Mouse (Mus musculus) heart, embryonic 10.5 days (tissue): ENCODE measurements around the gene Dynlt1a. TPM values are rescaled to one million over a fixed set of nuclear protein-coding genes. Genes with fewer than 3 reads are reported as not detected.
"Not testable (repeated sequence)": the region's sequence is repeated elsewhere in the genome, so short reads cannot be mapped to it uniquely, and the experiment has no call there.

ENCODE experiments used
- DNase-seq: peaks from one replicate; pipeline ENCODE4 v3.0.0-alpha.2; 2017; ENCODE audit warnings: low spot score
- H3K27ac ChIP-seq: fragments of 300-500 bp; sonication (generic); 2 replicates; pipeline ENCODE4 v1.5.1; 2016; ENCODE audit warnings: mild to moderate bottlenecking
- H3K27me3 ChIP-seq: fragments of 300-500 bp; sonication (generic); 2 replicates; pipeline ENCODE4 v1.6.1; 2016; ENCODE audit warnings: mild to moderate bottlenecking; ENCODE audit not compliant: poor library complexity, insufficient read depth, severe bottlenecking
- H3K36me3 ChIP-seq: fragments of 300-500 bp; sonication (generic); 2 replicates; pipeline ENCODE4 v1.6.1; 2016; ENCODE audit warnings: mild to moderate bottlenecking, moderate library complexity
- H3K4me1 ChIP-seq: fragments of 300-500 bp; sonication (generic); 2 replicates; pipeline ENCODE4 v1.6.1; 2016; ENCODE audit warnings: mild to moderate bottlenecking
- H3K4me3 ChIP-seq: fragments of 300-500 bp; sonication (generic); 2 replicates; pipeline ENCODE4 v1.5.1; 2016; ENCODE audit warnings: mild to moderate bottlenecking, moderate library complexity
- H3K9me3 ChIP-seq: fragments of 300-500 bp; sonication (generic); 2 replicates; pipeline ENCODE4 v1.6.1; 2016; ENCODE audit warnings: mild to moderate bottlenecking, moderate library complexity
- WGBS: fragments of 180-500 bp; shearing (Covaris S2); methylation state at CpG from one replicate; pipeline ENCODE4 v1.1.7; 2016; 5-methylcytosine and 5-hydroxymethylcytosine counted together
- polyA plus RNA-seq: library from polyadenylated mRNA; unstranded; fragments of >200 nt; fragmentation: Nextera tagmentation; extraction: Ambion mirVana; gene quantifications from 2 replicates; pipeline ENCODE4 v1.2.1, GENCODE M21; 2016

Dynlt1a gene
- polyA plus RNA-seq, 1 experiment from 2014 or later = 17.6 TPM

DNA sequence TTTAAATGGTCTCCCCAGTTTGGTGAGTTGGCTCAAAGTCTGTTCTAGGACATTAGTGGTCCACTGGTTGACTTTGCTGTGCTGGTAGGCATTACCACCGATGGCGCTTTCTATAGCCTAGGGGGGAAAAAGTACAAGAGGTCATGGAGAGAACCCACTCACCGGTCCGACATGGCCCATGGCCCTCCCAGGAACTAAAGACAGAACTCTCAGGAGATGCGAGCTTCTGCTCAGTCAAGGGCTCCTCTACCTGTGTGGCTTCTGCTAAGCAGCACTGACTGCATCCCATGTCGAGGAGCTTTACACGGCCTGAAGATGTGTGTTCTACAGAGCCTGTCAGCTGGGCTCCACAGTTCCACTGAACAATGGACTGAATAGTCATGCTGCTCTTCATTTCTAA, 5.6 kb downstream of the Dynlt1a start:
- not testable (repeated sequence) for H3K4me1 ChIP-seq, H3K9me3 ChIP-seq, H3K36me3 ChIP-seq, H3K4me3 ChIP-seq, H3K27me3 ChIP-seq, DNase-seq, H3K27ac ChIP-seq
- WGBS = 93% methylated on average over 7 of the region's 7 CpGs

DNA sequence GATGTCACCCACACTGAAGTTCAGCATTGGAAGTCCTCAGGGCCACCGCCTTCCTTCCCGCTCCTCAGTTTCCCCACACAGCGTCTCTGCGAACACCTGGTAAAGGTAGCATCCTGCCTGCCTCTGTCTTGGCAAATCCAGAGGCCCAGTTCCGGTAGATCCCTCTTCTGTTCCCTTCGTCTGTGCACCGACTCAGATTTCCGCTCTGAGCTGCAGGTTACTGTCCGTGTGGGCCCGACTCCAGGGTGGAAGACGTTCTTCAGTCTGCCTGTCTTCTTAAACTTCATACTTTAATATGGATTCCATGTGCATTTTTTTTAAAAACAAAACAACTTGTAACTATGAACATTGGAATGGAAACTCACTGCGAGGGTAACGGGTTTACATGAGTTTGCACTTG, 10.8 kb downstream of the Dynlt1a start:
- H3K4me1 ChIP-seq, H3K36me3 ChIP-seq, H3K9me3 ChIP-seq, H3K4me3 ChIP-seq, DNase-seq, H3K27ac ChIP-seq, H3K27me3 ChIP-seq: not testable (repeated sequence)
- 89% methylated on average over 11 of the region's 13 CpGs for WGBS

DNA sequence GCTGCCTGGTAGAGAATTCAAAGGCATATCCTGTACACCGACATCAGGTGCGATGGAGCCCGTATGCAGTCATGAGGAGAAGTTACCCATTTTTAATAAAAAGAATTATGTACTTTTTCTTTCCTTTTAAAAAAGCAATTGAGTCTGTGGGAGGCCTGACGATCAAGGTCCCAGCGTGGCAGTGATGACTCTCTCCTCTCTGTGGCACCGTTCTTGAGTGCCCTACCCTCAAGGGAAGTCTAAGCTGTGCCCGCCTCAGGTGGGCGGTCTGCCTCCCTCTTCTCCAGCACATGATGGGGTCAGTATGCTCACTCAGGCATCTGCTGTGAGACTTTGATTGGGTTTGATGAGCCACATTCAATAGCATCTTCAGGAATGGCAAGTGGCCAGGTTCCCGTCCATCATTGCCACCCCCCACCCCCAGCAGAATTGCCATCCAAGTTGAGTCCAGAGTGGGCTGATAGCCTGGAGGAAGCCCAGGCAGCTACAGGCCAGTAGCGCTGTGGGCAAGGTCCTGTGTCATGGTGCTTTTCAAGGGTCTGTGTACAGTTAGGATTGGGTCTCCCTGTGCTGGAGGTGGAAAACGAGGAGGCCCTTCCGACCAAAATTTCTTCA, 11.5 kb downstream of the Dynlt1a start:
- DNase-seq, H3K27ac ChIP-seq, H3K9me3 ChIP-seq, H3K27me3 ChIP-seq, H3K4me3 ChIP-seq, H3K4me1 ChIP-seq, H3K36me3 ChIP-seq: not testable (repeated sequence)
- WGBS = 93% methylated on average over 12 of the region's 12 CpGs

DNA sequence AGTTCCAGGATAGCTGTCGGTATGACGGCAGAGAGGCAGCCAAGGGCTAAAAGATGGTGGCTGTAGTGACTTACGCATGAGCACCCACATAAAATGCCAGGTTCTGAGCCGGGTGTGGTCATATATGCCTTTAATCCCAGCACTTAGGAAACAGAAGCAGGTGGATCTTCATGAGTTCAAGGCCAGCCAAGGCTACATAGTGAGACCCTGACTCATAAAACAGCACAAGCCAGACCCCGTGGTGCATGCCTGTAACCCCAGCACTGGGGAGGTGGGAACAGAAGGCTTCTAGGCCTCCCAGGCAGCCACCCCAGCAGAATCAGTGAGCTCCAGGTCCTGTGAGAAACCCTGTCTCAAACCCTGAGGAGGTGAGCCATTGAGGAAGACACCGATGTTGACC, 12.4 kb downstream of the Dynlt1a start:
- H3K27me3 ChIP-seq, DNase-seq, H3K27ac ChIP-seq, H3K4me1 ChIP-seq, H3K4me3 ChIP-seq, H3K36me3 ChIP-seq, H3K9me3 ChIP-seq: not testable (repeated sequence)
- WGBS = 87% methylated on average over 5 of the region's 6 CpGs

DNA sequence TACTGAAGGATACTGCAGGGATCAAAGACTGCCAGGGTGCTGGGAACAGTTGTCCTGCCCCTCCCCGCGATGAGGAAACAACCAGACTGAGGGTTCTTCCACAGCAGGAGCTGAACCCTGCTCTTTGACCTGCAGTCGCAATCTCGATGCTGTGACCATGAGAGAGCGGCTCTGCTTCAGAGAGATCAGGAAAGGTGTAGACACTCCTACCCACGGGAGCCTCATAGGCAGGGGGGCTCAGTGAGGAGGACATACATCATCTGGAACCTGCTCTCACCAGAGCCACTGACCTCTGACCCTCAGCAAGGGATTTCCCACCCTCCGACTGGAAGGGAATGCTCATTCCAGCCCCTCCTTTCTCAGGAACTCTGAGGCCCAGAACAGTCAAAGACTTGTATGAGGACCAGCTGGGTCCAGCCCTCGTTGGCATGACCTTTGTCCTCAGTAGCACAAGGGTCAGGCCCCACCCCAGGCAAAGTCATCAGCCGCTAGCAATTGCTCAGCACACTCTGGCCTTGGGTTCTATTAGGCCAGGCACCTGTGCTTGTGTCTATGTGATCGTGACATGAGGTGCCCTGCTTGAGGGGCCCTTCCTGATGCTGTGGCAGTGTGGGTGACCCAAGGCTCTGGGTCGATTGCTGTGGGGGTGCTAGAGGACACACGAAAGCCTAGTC, 17.0 kb downstream of the Dynlt1a start:
- H3K36me3 ChIP-seq = not testable (repeated sequence)

DNA sequence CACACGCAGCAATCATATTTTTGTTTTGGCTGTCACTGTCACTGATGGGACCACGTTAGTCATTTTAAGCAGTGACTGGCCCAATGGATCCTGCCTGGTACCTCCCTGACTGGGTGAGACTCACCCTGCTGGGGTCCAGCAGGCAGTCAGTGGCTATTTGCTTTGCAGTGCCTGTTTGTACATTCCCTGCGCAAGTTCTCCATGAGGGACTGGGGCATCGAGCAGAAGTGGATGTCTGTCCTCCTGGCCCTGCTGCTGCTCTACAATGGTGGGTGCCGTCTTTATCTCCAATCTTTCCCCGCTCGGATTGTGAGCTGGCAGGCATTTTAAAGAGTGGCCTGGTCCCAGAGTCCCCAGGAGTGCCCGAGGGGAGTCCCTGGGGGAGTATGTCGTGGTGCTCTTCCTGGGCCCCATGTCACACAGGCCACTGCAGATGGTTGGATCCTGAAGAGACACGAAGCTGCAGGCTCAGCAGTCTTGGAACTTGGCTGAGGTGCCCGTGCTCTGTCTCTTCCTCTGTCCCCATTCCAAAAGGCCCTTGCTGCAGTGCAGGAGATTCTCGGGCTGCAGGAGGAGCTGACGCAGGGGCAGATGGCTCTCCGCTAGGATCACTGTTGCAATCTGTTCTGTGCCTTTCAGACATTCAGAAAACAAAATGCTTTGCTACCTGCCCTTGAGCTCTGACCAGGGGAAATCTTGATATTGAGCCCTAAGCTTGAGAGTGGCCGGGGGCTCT, 20.1 kb downstream of the Dynlt1a start:
- H3K27me3 ChIP-seq, H3K9me3 ChIP-seq, DNase-seq, H3K27ac ChIP-seq, H3K4me1 ChIP-seq, H3K4me3 ChIP-seq, H3K36me3 ChIP-seq: not testable (repeated sequence)
- WGBS = 87% methylated on average over 9 of the region's 15 CpGs

More for the DNA sequence above, 17.0 kb downstream of the Dynlt1a start:
- H3K27me3 ChIP-seq, H3K4me1 ChIP-seq, H3K9me3 ChIP-seq, H3K27ac ChIP-seq, H3K4me3 ChIP-seq, DNase-seq: not testable (repeated sequence)
- 79% methylated on average over 5 of the region's 12 CpGs for WGBS

DNA sequence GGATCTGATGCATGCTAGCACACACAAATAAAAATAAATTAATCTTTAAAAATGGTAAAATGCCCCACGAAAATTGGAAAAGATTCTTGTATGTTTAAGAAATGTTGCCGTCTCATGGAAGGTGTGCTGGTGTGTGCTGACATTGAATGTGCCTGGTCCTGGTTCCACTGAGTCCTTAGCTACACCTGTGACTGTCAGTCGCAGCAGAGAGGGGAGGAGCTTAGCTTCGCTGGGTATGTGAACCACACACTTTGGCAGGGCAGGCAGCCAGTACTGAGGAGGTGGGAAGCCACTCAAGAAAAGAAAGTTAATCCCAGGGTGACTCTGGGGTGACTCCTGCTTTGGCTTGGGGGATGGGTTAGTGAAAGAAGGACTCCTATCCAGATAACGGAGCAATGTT, 23.4 kb downstream of the Dynlt1a start:
- H3K9me3 ChIP-seq, H3K4me3 ChIP-seq, DNase-seq, H3K36me3 ChIP-seq, H3K27me3 ChIP-seq, H3K27ac ChIP-seq, H3K4me1 ChIP-seq: not testable (repeated sequence)
- no CpG with 5 or more reads among the region's 5 CpGs for WGBS

DNA sequence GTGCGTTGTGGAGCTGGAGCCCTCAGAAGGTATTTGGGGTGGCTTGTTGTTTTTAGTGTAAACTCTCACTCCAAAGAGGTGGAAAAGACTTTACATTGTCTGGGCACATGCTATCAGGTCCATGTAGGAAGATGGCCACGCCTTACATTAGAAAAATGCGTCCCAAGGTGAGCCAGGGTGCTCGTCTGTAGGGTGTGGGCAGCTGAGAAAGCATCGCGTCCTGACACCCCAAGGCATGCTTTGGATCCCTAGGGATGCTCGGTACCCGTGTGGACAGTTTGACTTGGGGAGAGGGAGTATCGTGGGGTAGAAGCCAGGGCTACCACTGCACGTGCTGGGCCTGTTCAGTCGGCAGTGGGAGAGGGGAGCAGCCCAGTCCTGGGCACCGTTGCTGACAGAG, 28.3 kb downstream of the Dynlt1a start:
- H3K9me3 ChIP-seq, H3K27ac ChIP-seq, H3K4me3 ChIP-seq, H3K4me1 ChIP-seq, DNase-seq, H3K27me3 ChIP-seq, H3K36me3 ChIP-seq: not testable (repeated sequence)
- WGBS = 84% methylated on average over 12 of the region's 12 CpGs

DNA sequence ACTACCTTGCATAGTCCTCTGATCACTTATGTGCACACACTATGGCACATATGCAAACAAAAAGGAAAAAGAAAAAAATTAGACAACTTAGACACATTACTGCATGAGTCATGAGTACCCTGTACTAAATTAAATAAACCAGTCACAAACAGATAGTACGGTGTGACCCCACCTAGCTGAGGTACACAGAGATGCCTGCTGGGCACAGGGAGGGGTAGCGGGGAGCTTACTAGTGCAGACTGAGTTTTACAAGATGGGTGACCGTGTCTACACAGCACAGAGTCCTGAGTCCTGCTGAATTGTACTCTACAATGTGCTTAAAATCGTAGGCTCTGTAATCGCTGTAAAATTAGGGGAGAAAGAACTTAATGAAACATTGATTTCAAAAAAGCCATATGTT, 31.1 kb downstream of the Dynlt1a start:
- not testable (repeated sequence) for H3K4me1 ChIP-seq, H3K27ac ChIP-seq, DNase-seq, H3K9me3 ChIP-seq, H3K4me3 ChIP-seq, H3K36me3 ChIP-seq, H3K27me3 ChIP-seq
- 94% methylated on average over 5 of the region's 5 CpGs for WGBS

DNA sequence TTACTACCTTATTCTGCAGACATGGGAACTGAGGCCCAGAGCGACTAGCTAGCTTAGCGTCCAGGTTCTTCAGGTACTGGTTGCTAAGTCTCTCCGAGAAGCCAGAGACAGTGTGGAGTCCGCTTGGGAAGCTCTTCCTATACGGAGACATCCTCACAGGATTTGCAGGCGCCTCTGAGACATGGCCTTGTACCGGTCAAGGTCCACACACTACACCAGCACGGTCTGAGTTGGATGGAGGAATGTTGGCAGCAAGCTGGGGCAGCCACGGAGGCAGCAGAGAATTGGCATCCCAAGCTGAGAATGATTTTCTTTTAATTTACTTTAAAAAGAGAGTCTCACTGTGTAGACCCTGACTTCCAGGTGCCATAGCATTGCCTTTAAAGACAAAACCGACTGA, 34.2 kb downstream of the Dynlt1a start:
- DNase-seq, H3K27ac ChIP-seq, H3K36me3 ChIP-seq, H3K4me3 ChIP-seq, H3K27me3 ChIP-seq, H3K4me1 ChIP-seq, H3K9me3 ChIP-seq: not testable (repeated sequence)
- 95% methylated on average over 8 of the region's 10 CpGs for WGBS

DNA sequence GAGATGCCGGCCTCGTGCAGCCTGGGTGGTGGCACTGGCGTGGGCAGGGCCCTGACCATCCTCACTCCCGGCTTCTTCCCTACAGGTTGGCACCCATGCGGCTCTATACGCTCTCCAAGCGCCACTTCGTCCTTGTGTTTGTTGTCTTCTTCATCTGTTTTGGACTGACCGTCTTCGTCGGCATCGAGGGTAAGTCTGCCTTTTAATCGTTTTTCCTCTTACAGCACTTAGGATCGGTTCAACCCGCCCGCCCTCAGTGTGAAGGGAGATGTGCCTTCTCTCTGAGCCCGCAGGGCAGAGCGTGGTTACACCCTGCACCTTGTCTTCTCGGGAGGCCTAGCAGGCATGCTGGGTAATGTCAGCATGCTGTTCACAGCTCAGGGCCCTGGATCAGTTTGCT, 36.8 kb downstream of the Dynlt1a start:
- DNase-seq = peak; percentile 51
- not testable (repeated sequence) for H3K4me3 ChIP-seq, H3K36me3 ChIP-seq, H3K9me3 ChIP-seq, H3K27ac ChIP-seq, H3K27me3 ChIP-seq, H3K4me1 ChIP-seq
- WGBS = 90% methylated on average over 16 of the region's 19 CpGs

DNA sequence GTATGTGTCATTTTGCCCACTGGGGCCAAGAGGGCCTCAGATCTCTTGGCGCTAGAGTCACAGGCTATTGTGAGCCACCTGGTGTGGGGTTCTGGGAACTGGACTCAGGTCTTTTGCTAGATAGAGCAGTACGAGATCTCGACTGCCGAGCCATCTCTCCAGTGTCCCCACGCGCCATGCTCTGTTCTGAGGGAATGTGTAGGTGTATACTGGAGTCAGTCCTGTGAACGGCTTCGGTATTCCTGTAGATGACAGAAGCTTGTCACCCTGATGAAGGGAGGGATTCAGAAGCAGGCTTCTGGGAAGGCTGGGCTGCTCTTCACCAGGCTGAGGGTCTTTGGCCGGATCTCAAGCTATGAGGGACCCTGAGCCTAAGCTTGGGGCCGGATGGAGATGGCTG, 37.5 kb downstream of the Dynlt1a start:
- H3K36me3 ChIP-seq, H3K4me1 ChIP-seq, H3K27ac ChIP-seq, DNase-seq, H3K27me3 ChIP-seq, H3K4me3 ChIP-seq, H3K9me3 ChIP-seq: not testable (repeated sequence)
- WGBS = 83% methylated on average over 10 of the region's 10 CpGs

DNA sequence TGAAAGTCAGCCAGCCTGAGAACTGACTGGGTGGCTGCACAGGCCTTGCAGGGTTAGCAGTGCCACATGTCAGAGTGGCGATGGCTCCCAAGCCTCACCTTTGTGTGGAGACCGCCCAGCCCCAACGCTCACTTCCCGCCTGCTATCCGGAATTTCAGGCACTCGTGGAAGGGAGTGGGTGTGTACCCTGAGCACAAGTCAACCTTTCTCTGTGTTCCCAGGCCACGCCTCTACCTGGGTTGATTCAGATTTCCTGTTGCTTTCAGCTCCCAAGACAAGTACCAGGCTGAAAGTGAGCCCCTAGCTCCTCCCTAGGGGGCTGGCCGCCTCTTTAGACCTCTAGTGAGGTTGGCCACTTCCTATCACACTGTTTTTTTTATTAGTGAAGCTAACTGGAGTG, 38.1 kb downstream of the Dynlt1a start:
- H3K9me3 ChIP-seq, H3K27ac ChIP-seq, H3K27me3 ChIP-seq, H3K4me1 ChIP-seq, H3K36me3 ChIP-seq, H3K4me3 ChIP-seq: not testable (repeated sequence)
- DNase-seq = peak; percentile 33
- WGBS = 56% methylated on average over 8 of the region's 8 CpGs
